Mouse (Mus musculus): ENCODE measurements around the gene Hivep2. TPM values are rescaled to one million over a fixed set of nuclear protein-coding genes. Genes with fewer than 3 reads are reported as not detected.

Hivep2 gene
- polyA plus RNA-seq, 1 experiment from 2014 or later, result 7.3 TPM

GRCm38 (mm10) chr10:14055533-14055981, 89.7 kb downstream of the Hivep2 start:
- H3K9me3 ChIP-seq (replicated peaks), result no peaks in the 10 kb centered on the region
- ATAC-seq, result peak; percentile 48; the same call in 1 of the 2 replicates
- H3K4me1 ChIP-seq, result peaks cover 29% of the 10 kb centered on the region
- H3K27me3 ChIP-seq, result no peaks in the 10 kb centered on the region
- WGBS, result 15% methylated on average over 9 of the region's 9 CpGs
- H3K4me3 ChIP-seq, result no peak overlapping the region
- H3K27ac ChIP-seq, result no peak overlapping the region; the same call in 1 of the 2 replicates
- no peak overlapping the region for H3K9ac ChIP-seq
- H3K36me3 ChIP-seq (ENCODE audit: poor library complexity, severe bottlenecking), result no peaks in the 10 kb centered on the region
- H3K4me2 ChIP-seq, result no peak overlapping the region

GRCm38 (mm10) chr10:14056057-14056456, 90.2 kb downstream of the Hivep2 start:
- H3K4me2 ChIP-seq, result no peak overlapping the region
- 75% methylated on average over 4 of the region's 4 CpGs for WGBS
- no peaks in the 10 kb centered on the region for H3K36me3 ChIP-seq (ENCODE audit: poor library complexity, severe bottlenecking)
- H3K27ac ChIP-seq, result peak overlapping the region; percentile 41
- no peaks in the 10 kb centered on the region for H3K9me3 ChIP-seq (replicated peaks)
- H3K9ac ChIP-seq, result no peak overlapping the region
- no peak overlapping the region for H3K4me3 ChIP-seq
- no peaks in the 10 kb centered on the region for H3K27me3 ChIP-seq
- ATAC-seq, result peak; percentile 19; the same call in 1 of the 2 replicates
- H3K4me1 ChIP-seq, result peaks cover 29% of the 10 kb centered on the region

GRCm38 (mm10) chr10:14056584-14057451, 90.9 kb downstream of the Hivep2 start:
- Histone ChIP-seq H3K27ac (peak overlapping the region; percentile 64), H3K4me2 (no peak overlapping the region), H3K4me3 (no peak overlapping the region), H3K9ac (no peak overlapping the region), H3K9me3 (replicated peaks) (no peaks in the 10 kb centered on the region), H3K4me1 (peaks cover 29% of the 10 kb centered on the region), H3K36me3 (ENCODE audit: poor library complexity, severe bottlenecking) (no peaks in the 10 kb centered on the region), H3K27me3 (no peaks in the 10 kb centered on the region)
- 8% methylated on average over 8 of the region's 8 CpGs for WGBS
- peak; percentile 85 for ATAC-seq

GRCm38 (mm10) chr10:14057841-14058605, 92.1 kb downstream of the Hivep2 start:
- H3K9ac ChIP-seq, result no peak overlapping the region
- H3K27ac ChIP-seq, result peak overlapping the region; percentile 64; the same call in 1 of the 2 replicates
- no peaks in the 10 kb centered on the region for H3K9me3 ChIP-seq (replicated peaks)
- H3K36me3 ChIP-seq (ENCODE audit: poor library complexity, severe bottlenecking), result no peaks in the 10 kb centered on the region
- H3K4me3 ChIP-seq, result no peak overlapping the region
- no peaks in the 10 kb centered on the region for H3K27me3 ChIP-seq
- peaks cover 29% of the 10 kb centered on the region for H3K4me1 ChIP-seq
- no peak for ATAC-seq
- WGBS, result 92% methylated on average over 11 of the region's 11 CpGs
- H3K4me2 ChIP-seq, result no peak overlapping the region

- no peak for ATAC-seq
- Histone ChIP-seq H3K36me3 (ENCODE audit: poor library complexity, severe bottlenecking) (no peaks in the 10 kb centered on the region), H3K9ac (no peak overlapping the region), H3K4me1 (peaks cover 29% of the 10 kb centered on the region), H3K4me2 (no peak overlapping the region), H3K27ac (no peak overlapping the region), H3K4me3 (no peak overlapping the region), H3K9me3 (replicated peaks) (no peaks in the 10 kb centered on the region), H3K27me3 (no peaks in the 10 kb centered on the region)
- WGBS, result 77% methylated on average over 2 of the region's 2 CpGs
Observed at GRCm38 (mm10) chr10:14058742-14059141, 92.9 kb downstream of the Hivep2 start.

GRCm38 (mm10) chr10:14059581-14059980, 93.7 kb downstream of the Hivep2 start:
- Histone ChIP-seq H3K4me1 (peaks cover 29% of the 10 kb centered on the region), H3K4me2 (no peak overlapping the region), H3K36me3 (ENCODE audit: poor library complexity, severe bottlenecking) (no peaks in the 10 kb centered on the region), H3K9ac (no peak overlapping the region), H3K4me3 (no peak overlapping the region), H3K27ac (no peak overlapping the region), H3K9me3 (replicated peaks) (no peaks in the 10 kb centered on the region), H3K27me3 (no peaks in the 10 kb centered on the region)
- 81% methylated on average over 2 of the region's 2 CpGs for WGBS
- ATAC-seq, result no peak

- peaks cover 25% of the 10 kb centered on the region for H3K4me1 ChIP-seq
- no peak overlapping the region for H3K4me2 ChIP-seq
- no peaks in the 10 kb centered on the region for H3K27me3 ChIP-seq
- H3K9me3 ChIP-seq (replicated peaks), result no peaks in the 10 kb centered on the region
- H3K27ac ChIP-seq, result no peak overlapping the region
- no peak overlapping the region for H3K4me3 ChIP-seq
- 71% methylated on average over 2 of the region's 2 CpGs for WGBS
- no peak overlapping the region for H3K9ac ChIP-seq
- no peak for ATAC-seq
- no peaks in the 10 kb centered on the region for H3K36me3 ChIP-seq (ENCODE audit: poor library complexity, severe bottlenecking)
Observed at GRCm38 (mm10) chr10:14060302-14060701, 94.4 kb downstream of the Hivep2 start.

GRCm38 (mm10) chr10:14063226-14063625, 97.4 kb downstream of the Hivep2 start:
- H3K36me3 ChIP-seq (ENCODE audit: poor library complexity, severe bottlenecking), result no peaks in the 10 kb centered on the region
- H3K4me3 ChIP-seq, result no peak overlapping the region
- no peak overlapping the region for H3K27ac ChIP-seq
- no peaks in the 10 kb centered on the region for H3K9me3 ChIP-seq (replicated peaks)
- no peak for ATAC-seq
- no peaks in the 10 kb centered on the region for H3K27me3 ChIP-seq
- H3K4me1 ChIP-seq, result no peaks in the 10 kb centered on the region
- H3K9ac ChIP-seq, result no peak overlapping the region
- no peak overlapping the region for H3K4me2 ChIP-seq
- WGBS, result 89% methylated on average over 4 of the region's 4 CpGs

- Histone ChIP-seq H3K9ac (no peak overlapping the region), H3K4me3 (no peak overlapping the region), H3K4me1 (no peaks in the 10 kb centered on the region), H3K27me3 (no peaks in the 10 kb centered on the region), H3K4me2 (no peak overlapping the region), H3K9me3 (replicated peaks) (no peaks in the 10 kb centered on the region), H3K27ac (no peak overlapping the region), H3K36me3 (ENCODE audit: poor library complexity, severe bottlenecking) (no peaks in the 10 kb centered on the region)
- WGBS, result 84% methylated on average over 15 of the region's 15 CpGs
- 0 out of 2 replicates have a peak, but pooled peaks have one; percentile 23 for ATAC-seq
Observed at GRCm38 (mm10) chr10:14064759-14065395, 99.0 kb downstream of the Hivep2 start.

GRCm38 (mm10) chr10:14067802-14068201, 101.9 kb downstream of the Hivep2 start:
- 72% methylated on average over 4 of the region's 4 CpGs for WGBS
- no peaks in the 10 kb centered on the region for H3K36me3 ChIP-seq (ENCODE audit: poor library complexity, severe bottlenecking)
- H3K4me3 ChIP-seq, result no peak overlapping the region
- H3K27me3 ChIP-seq, result no peaks in the 10 kb centered on the region
- no peaks in the 10 kb centered on the region for H3K9me3 ChIP-seq (replicated peaks)
- no peaks in the 10 kb centered on the region for H3K4me1 ChIP-seq
- no peak overlapping the region for H3K27ac ChIP-seq
- H3K4me2 ChIP-seq, result no peak overlapping the region
- H3K9ac ChIP-seq, result no peak overlapping the region
- ATAC-seq, result no peak

- Histone ChIP-seq H3K4me2 (no peak overlapping the region), H3K27me3 (no peaks in the 10 kb centered on the region), H3K36me3 (ENCODE audit: poor library complexity, severe bottlenecking) (no peaks in the 10 kb centered on the region), H3K9ac (no peak overlapping the region), H3K4me3 (no peak overlapping the region), H3K4me1 (no peaks in the 10 kb centered on the region), H3K27ac (no peak overlapping the region), H3K9me3 (replicated peaks) (no peaks in the 10 kb centered on the region)
- ATAC-seq, result no peak
- 83% methylated on average over 5 of the region's 5 CpGs for WGBS
Observed at GRCm38 (mm10) chr10:14070498-14071079, 104.7 kb downstream of the Hivep2 start.
